Mouse (Mus musculus) embryonic facial prominence, embryonic 11.5 days (tissue): ENCODE data around the gene Akap13. TPM values are rescaled to one million over a fixed set of nuclear protein-coding genes. Genes with fewer than 3 reads are reported as not detected.

Source experiments
- ATAC-seq: fragments of 200-750 bp; cut with Nextera tagmentation; replicated peaks from 2 replicates; pipeline ENCODE4 v1.8.0; 2017; ENCODE audit warnings: low read depth; ENCODE audit not compliant: insufficient number of reproducible peaks, low FRiP score, low TSS enrichment
- DNase-seq: peaks from one replicate; pipeline ENCODE4 v3.0.0-alpha.2; 2015; ENCODE audit warnings: low spot score
- H3K27ac ChIP-seq: fragments of 300-500 bp; sonication (generic); replicated peaks from 2 replicates; pipeline ENCODE4 v1.5.1; 2014; ENCODE audit warnings: mild to moderate bottlenecking, low read depth, low read length, control low read depth
- H3K27me3 ChIP-seq: fragments of 300-500 bp; sonication (generic); 2 replicates; pipeline ENCODE4 v1.6.1; 2014; ENCODE audit warnings: mild to moderate bottlenecking, low read length, moderate library complexity, mixed read lengths; ENCODE audit not compliant: control insufficient read depth, insufficient read depth
- H3K36me3 ChIP-seq: fragments of 300-500 bp; sonication (generic); replicated peaks from 2 replicates; pipeline ENCODE4 v1.6.1; 2014; ENCODE audit warnings: low read depth, mild to moderate bottlenecking, low read length, moderate library complexity, mixed read lengths; ENCODE audit not compliant: control insufficient read depth, insufficient read depth
- H3K4me1 ChIP-seq: fragments of 300-500 bp; sonication (generic); 2 replicates; pipeline ENCODE4 v1.6.1; 2014; ENCODE audit warnings: low read length, mixed read lengths; ENCODE audit not compliant: control insufficient read depth, insufficient read depth
- H3K4me2 ChIP-seq: fragments of 300-500 bp; sonication (generic); 2 replicates; pipeline ENCODE4 v1.6.1; 2014; ENCODE audit warnings: low read depth, mild to moderate bottlenecking, control low read depth, low read length, moderate library complexity
- H3K4me3 ChIP-seq: fragments of 300-500 bp; sonication (generic); 2 replicates; pipeline ENCODE4 v1.5.1; 2014; ENCODE audit warnings: low read depth, low read length, control low read depth
- H3K9ac ChIP-seq: fragments of 300-500 bp; sonication (generic); replicated peaks from 2 replicates; pipeline ENCODE4 v1.6.1; 2014; ENCODE audit warnings: mild to moderate bottlenecking, control low read depth, low read length
- H3K9me3 ChIP-seq: fragments of 300-500 bp; sonication (generic); replicated peaks from 2 replicates; pipeline ENCODE4 v1.6.1; 2016; ENCODE audit warnings: mild to moderate bottlenecking, low read length, inconsistent platforms, mixed read lengths; ENCODE audit not compliant: control insufficient read depth
- WGBS: fragments of 180-500 bp; shearing (Covaris S2); extraction: QIAGEN DNeasy Blood & Tissue Kit; methylation state at CpG from one replicate; pipeline ENCODE4 v1.1.7; 2014; 5-methylcytosine and 5-hydroxymethylcytosine counted together
- polyA plus RNA-seq: library from polyadenylated mRNA; unstranded; fragments of >200 nt; fragmentation: Nextera tagmentation; extraction: Ambion mirVana; gene quantifications from 2 replicates; pipeline ENCODE4 v1.2.1, GENCODE M21; 2014

Akap13 gene
- polyA plus RNA-seq, 1 experiment from 2014 or later = 37.9 TPM

- Histone ChIP-seq H3K9ac (no peak overlapping the region), H3K9me3 (no peaks in the 10 kb centered on the region), H3K4me1 (no peaks in the 10 kb centered on the region), H3K27me3 (no peaks in the 10 kb centered on the region), H3K36me3 (no peaks in the 10 kb centered on the region; the same call in 1 of the 2 replicates), H3K4me2 (no peak overlapping the region), H3K27ac (no peak overlapping the region), H3K4me3 (no peak overlapping the region)
- DNase-seq (no peak), ATAC-seq (no peak)
- WGBS = 74% methylated on average over 6 of the region's 6 CpGs
Measured at GRCm38 (mm10) chr7:75585409-75585808, 130.1 kb downstream of the Akap13 start.

- no peak overlapping the region for H3K27ac ChIP-seq
- no peak overlapping the region for H3K9ac ChIP-seq
- no peaks in the 10 kb centered on the region for H3K4me1 ChIP-seq
- no peaks in the 10 kb centered on the region for H3K27me3 ChIP-seq
- WGBS = 75% methylated on average over 14 of the region's 14 CpGs
- H3K36me3 ChIP-seq = no peaks in the 10 kb centered on the region; the same call in 1 of the 2 replicates
- no peak for DNase-seq
- no peaks in the 10 kb centered on the region for H3K9me3 ChIP-seq
- no peak overlapping the region for H3K4me3 ChIP-seq
- no peak overlapping the region for H3K4me2 ChIP-seq
- no peak for ATAC-seq
Measured at GRCm38 (mm10) chr7:75586113-75586512, 130.8 kb downstream of the Akap13 start.

GRCm38 (mm10) chr7:75587727-75588126 lies 132.4 kb downstream of the Akap13 start:
- DNase-seq (no peak), ATAC-seq (no peak)
- Histone ChIP-seq H3K4me3 (no peak overlapping the region), H3K4me1 (no peaks in the 10 kb centered on the region), H3K36me3 (no peaks in the 10 kb centered on the region; the same call in 1 of the 2 replicates), H3K27ac (no peak overlapping the region), H3K4me2 (no peak overlapping the region), H3K27me3 (no peaks in the 10 kb centered on the region), H3K9ac (no peak overlapping the region), H3K9me3 (no peaks in the 10 kb centered on the region)
- 94% methylated on average over 5 of the region's 5 CpGs for WGBS

- Histone ChIP-seq H3K4me2 (no peak overlapping the region), H3K9ac (no peak overlapping the region), H3K4me1 (no peaks in the 10 kb centered on the region), H3K27me3 (no peaks in the 10 kb centered on the region), H3K36me3 (no peaks in the 10 kb centered on the region; the same call in 1 of the 2 replicates), H3K27ac (no peak overlapping the region), H3K4me3 (no peak overlapping the region), H3K9me3 (no peaks in the 10 kb centered on the region)
- ATAC-seq (no peak), DNase-seq (no peak)
- WGBS = 89% methylated on average over 8 of the region's 8 CpGs
Measured at GRCm38 (mm10) chr7:75589304-75589973, 134.1 kb downstream of the Akap13 start.

GRCm38 (mm10) chr7:75591961-75592360 lies 136.6 kb downstream of the Akap13 start:
- no peaks in the 10 kb centered on the region for H3K9me3 ChIP-seq
- H3K27ac ChIP-seq = no peak overlapping the region
- DNase-seq = no peak
- no peak for ATAC-seq
- H3K4me3 ChIP-seq = no peak overlapping the region
- H3K36me3 ChIP-seq = no peaks in the 10 kb centered on the region; the same call in 1 of the 2 replicates
- H3K4me1 ChIP-seq = no peaks in the 10 kb centered on the region
- no peak overlapping the region for H3K9ac ChIP-seq
- no peak overlapping the region for H3K4me2 ChIP-seq
- no peaks in the 10 kb centered on the region for H3K27me3 ChIP-seq
- 83% methylated on average over 1 of the region's 1 CpGs for WGBS

GRCm38 (mm10) chr7:75594801-75595200 lies 139.5 kb downstream of the Akap13 start:
- ATAC-seq (no peak), DNase-seq (no peak)
- no peak overlapping the region for H3K27ac ChIP-seq
- H3K36me3 ChIP-seq = no peaks in the 10 kb centered on the region; the same call in 1 of the 2 replicates
- H3K4me3 ChIP-seq = no peak overlapping the region
- H3K9ac ChIP-seq = no peak overlapping the region
- H3K9me3 ChIP-seq = no peaks in the 10 kb centered on the region
- H3K4me2 ChIP-seq = no peak overlapping the region
- 68% methylated on average over 5 of the region's 5 CpGs for WGBS
- no peaks in the 10 kb centered on the region for H3K27me3 ChIP-seq
- H3K4me1 ChIP-seq = no peaks in the 10 kb centered on the region

- DNase-seq = no peak
- Histone ChIP-seq H3K27ac (no peak overlapping the region), H3K27me3 (no peaks in the 10 kb centered on the region), H3K4me3 (no peak overlapping the region), H3K4me1 (no peaks in the 10 kb centered on the region), H3K9ac (no peak overlapping the region), H3K4me2 (no peak overlapping the region), H3K9me3 (no peaks in the 10 kb centered on the region), H3K36me3 (no peaks in the 10 kb centered on the region)
- no peak for ATAC-seq
Measured at GRCm38 (mm10) chr7:75595268-75595667, 139.9 kb downstream of the Akap13 start.

GRCm38 (mm10) chr7:75596058-75596748 lies 140.9 kb downstream of the Akap13 start:
- H3K27ac ChIP-seq = no peak overlapping the region
- 85% methylated on average over 6 of the region's 6 CpGs for WGBS
- ATAC-seq = no peak

More at GRCm38 (mm10) chr7:75596058-75596748, 140.9 kb downstream of the Akap13 start:
- no peak overlapping the region for H3K4me3 ChIP-seq
- no peaks in the 10 kb centered on the region for H3K9me3 ChIP-seq
- no peak for DNase-seq
- no peak overlapping the region for H3K4me2 ChIP-seq
- no peak overlapping the region for H3K9ac ChIP-seq
- H3K36me3 ChIP-seq = no peaks in the 10 kb centered on the region
- H3K4me1 ChIP-seq = no peaks in the 10 kb centered on the region
- H3K27me3 ChIP-seq = no peaks in the 10 kb centered on the region
